Mouse (Mus musculus) liver, embryonic 12.5 days (tissue): ENCODE data around the gene Rec114. TPM values are rescaled to one million over a fixed set of nuclear protein-coding genes. Genes with fewer than 3 reads are reported as not detected.

Source experiments
- ATAC-seq: fragments of 200-750 bp; cut with Nextera tagmentation; 2 replicates; pipeline ENCODE4 v1.8.0; 2017; ENCODE audit warnings: moderate number of reproducible peaks, mild to moderate bottlenecking, moderate library complexity
- H3K27ac ChIP-seq: fragments of 300-500 bp; sonication (generic); 2 replicates; pipeline ENCODE4 v1.5.1; 2016; ENCODE audit warnings: mild to moderate bottlenecking
- H3K27me3 ChIP-seq: fragments of 300-500 bp; sonication (generic); replicated peaks from 2 replicates; pipeline ENCODE4 v1.6.1; 2016; ENCODE audit warnings: mild to moderate bottlenecking, moderate library complexity
- H3K36me3 ChIP-seq: fragments of 300-500 bp; sonication (generic); 2 replicates; pipeline ENCODE4 v1.6.1; 2016; ENCODE audit warnings: mild to moderate bottlenecking, moderate library complexity
- H3K4me1 ChIP-seq: fragments of 300-500 bp; sonication (generic); 2 replicates; pipeline ENCODE4 v1.6.1; 2016
- H3K4me2 ChIP-seq: fragments of 300-500 bp; sonication (generic); 2 replicates; pipeline ENCODE4 v1.6.1; 2016; ENCODE audit warnings: mild to moderate bottlenecking, moderate library complexity
- H3K4me3 ChIP-seq: fragments of 300-500 bp; sonication (generic); 2 replicates; pipeline ENCODE4 v1.5.1; 2016; ENCODE audit warnings: mild to moderate bottlenecking, moderate library complexity
- H3K9ac ChIP-seq: fragments of 300-500 bp; sonication (generic); 2 replicates; pipeline ENCODE4 v1.6.1; 2016; ENCODE audit warnings: mild to moderate bottlenecking, moderate library complexity
- H3K9me3 ChIP-seq: fragments of 300-500 bp; sonication (generic); replicated peaks from 2 replicates; pipeline ENCODE4 v1.6.1; 2016; ENCODE audit warnings: mild to moderate bottlenecking, moderate library complexity
- WGBS: fragments of 180-500 bp; shearing (Covaris S2); methylation state at CpG from one replicate; pipeline ENCODE4 v1.1.7; 2016; ENCODE audit not compliant: insufficient replicate concordance; 5-methylcytosine and 5-hydroxymethylcytosine counted together
- polyA plus RNA-seq: library from polyadenylated mRNA; unstranded; fragments of >200 nt; fragmentation: Nextera tagmentation; extraction: Ambion mirVana; gene quantifications from 2 replicates; pipeline ENCODE4 v1.2.1, GENCODE M21; 2016

Rec114 gene
- polyA plus RNA-seq, 1 experiment from 2014 or later, result 23.5 TPM

- Histone ChIP-seq H3K9me3 (no peaks in the 10 kb centered on the region), H3K4me3 (no peak overlapping the region), H3K4me2 (no peak overlapping the region), H3K27me3 (no peaks in the 10 kb centered on the region), H3K9ac (peak overlapping the region; percentile 68), H3K4me1 (peaks cover 85% of the 10 kb centered on the region), H3K27ac (peak overlapping the region; percentile 97), H3K36me3 (peaks cover 74% of the 10 kb centered on the region)
- WGBS, result 75% methylated on average over 3 of the region's 3 CpGs
- no peak for ATAC-seq
Observed at GRCm38 (mm10) chr9:58660673-58661072, 83.1 kb downstream of the Rec114 start.

GRCm38 (mm10) chr9:58659989-58660388, 83.8 kb downstream of the Rec114 start:
- Histone ChIP-seq H3K4me1 (peaks cover 91% of the 10 kb centered on the region), H3K4me3 (no peak overlapping the region), H3K9me3 (no peaks in the 10 kb centered on the region), H3K9ac (peak overlapping the region; percentile 68), H3K27me3 (no peaks in the 10 kb centered on the region), H3K27ac (peak overlapping the region; percentile 97), H3K4me2 (peak overlapping the region; percentile 39), H3K36me3 (peaks cover 72% of the 10 kb centered on the region)
- WGBS, result 44% methylated on average over 9 of the region's 9 CpGs
- ATAC-seq, result peak; percentile 84

- Histone ChIP-seq H3K27ac (peak overlapping the region; percentile 97), H3K27me3 (no peaks in the 10 kb centered on the region), H3K9me3 (no peaks in the 10 kb centered on the region), H3K4me2 (peak overlapping the region; percentile 39), H3K9ac (peak overlapping the region; percentile 68), H3K36me3 (peaks cover 72% of the 10 kb centered on the region), H3K4me3 (no peak overlapping the region), H3K4me1 (peaks cover 93% of the 10 kb centered on the region)
- no peak for ATAC-seq
- WGBS, result 62% methylated on average over 3 of the region's 3 CpGs
Observed at GRCm38 (mm10) chr9:58659331-58659730, 84.4 kb downstream of the Rec114 start.

GRCm38 (mm10) chr9:58658596-58659309, 85.0 kb downstream of the Rec114 start:
- Histone ChIP-seq H3K9ac (peak overlapping the region; percentile 68), H3K4me1 (peaks cover 95% of the 10 kb centered on the region), H3K27ac (peak overlapping the region; percentile 97), H3K4me3 (no peak overlapping the region), H3K9me3 (no peaks in the 10 kb centered on the region), H3K27me3 (no peaks in the 10 kb centered on the region), H3K4me2 (peak overlapping the region; percentile 65; the same call in 1 of the 2 replicates), H3K36me3 (peaks cover 72% of the 10 kb centered on the region)
- WGBS, result 35% methylated on average over 4 of the region's 4 CpGs
- no peak for ATAC-seq

- Histone ChIP-seq H3K27ac (peak overlapping the region; percentile 97), H3K4me1 (peaks cover 95% of the 10 kb centered on the region), H3K4me3 (peak overlapping the region; percentile 33), H3K9ac (peak overlapping the region; percentile 74), H3K4me2 (peak overlapping the region; percentile 65), H3K9me3 (no peaks in the 10 kb centered on the region), H3K27me3 (no peaks in the 10 kb centered on the region), H3K36me3 (peaks cover 74% of the 10 kb centered on the region)
- peak; percentile 88 for ATAC-seq
- WGBS, result 22% methylated on average over 5 of the region's 5 CpGs
Observed at GRCm38 (mm10) chr9:58657735-58658512, 85.8 kb downstream of the Rec114 start.

- Histone ChIP-seq H3K4me3 (peak overlapping the region; percentile 33), H3K9me3 (no peaks in the 10 kb centered on the region), H3K27ac (peak overlapping the region; percentile 97), H3K36me3 (peaks cover 75% of the 10 kb centered on the region), H3K4me1 (peaks cover 84% of the 10 kb centered on the region), H3K9ac (peak overlapping the region; percentile 74), H3K27me3 (no peaks in the 10 kb centered on the region), H3K4me2 (peak overlapping the region; percentile 65)
- ATAC-seq, result no peak
- 81% methylated on average over 2 of the region's 2 CpGs for WGBS
Observed at GRCm38 (mm10) chr9:58656824-58657223, 86.9 kb downstream of the Rec114 start.

GRCm38 (mm10) chr9:58656396-58656795, 87.4 kb downstream of the Rec114 start:
- 43% methylated on average over 2 of the region's 2 CpGs for WGBS
- peak overlapping the region; percentile 97 for H3K27ac ChIP-seq

GRCm38 (mm10) chr9:58654494-58654893, 89.3 kb downstream of the Rec114 start:
- H3K27ac ChIP-seq, result peak overlapping the region; percentile 28
- peak overlapping the region; percentile 65 for H3K4me2 ChIP-seq
- no peaks in the 10 kb centered on the region for H3K9me3 ChIP-seq
- peaks cover 78% of the 10 kb centered on the region for H3K36me3 ChIP-seq
- no peak for ATAC-seq
- H3K4me1 ChIP-seq, result peaks cover 69% of the 10 kb centered on the region
- WGBS, result 65% methylated on average over 4 of the region's 4 CpGs
- no peaks in the 10 kb centered on the region for H3K27me3 ChIP-seq
- H3K4me3 ChIP-seq, result no peak overlapping the region
- H3K9ac ChIP-seq, result peak overlapping the region; percentile 14

More at GRCm38 (mm10) chr9:58656396-58656795, 87.4 kb downstream of the Rec114 start:
- Histone ChIP-seq H3K9ac (peak overlapping the region; percentile 74), H3K4me3 (peak overlapping the region; percentile 33), H3K27me3 (no peaks in the 10 kb centered on the region), H3K4me2 (peak overlapping the region; percentile 65), H3K36me3 (peaks cover 75% of the 10 kb centered on the region), H3K9me3 (no peaks in the 10 kb centered on the region), H3K4me1 (peaks cover 80% of the 10 kb centered on the region)
- no peak for ATAC-seq

- H3K36me3 ChIP-seq, result peaks cover 89% of the 10 kb centered on the region
- 52% methylated on average over 4 of the region's 4 CpGs for WGBS
- no peaks in the 10 kb centered on the region for H3K9me3 ChIP-seq
- peak overlapping the region; percentile 57; the same call in 1 of the 2 replicates for H3K27ac ChIP-seq
- H3K27me3 ChIP-seq, result no peaks in the 10 kb centered on the region
- peaks cover 67% of the 10 kb centered on the region for H3K4me1 ChIP-seq
- no peak for ATAC-seq
- no peak overlapping the region for H3K4me3 ChIP-seq
- no peak overlapping the region for H3K9ac ChIP-seq
- H3K4me2 ChIP-seq, result no peak overlapping the region
Observed at GRCm38 (mm10) chr9:58651993-58652392, 91.8 kb downstream of the Rec114 start.

GRCm38 (mm10) chr9:58649265-58649626, 94.5 kb downstream of the Rec114 start:
- Histone ChIP-seq H3K36me3 (peaks cover 94% of the 10 kb centered on the region), H3K9me3 (no peaks in the 10 kb centered on the region), H3K27ac (peak overlapping the region; percentile 76), H3K27me3 (no peaks in the 10 kb centered on the region), H3K4me3 (no peak overlapping the region), H3K9ac (peak overlapping the region; percentile 42; the same call in 1 of the 2 replicates), H3K4me2 (peak overlapping the region; percentile 33), H3K4me1 (peaks cover 62% of the 10 kb centered on the region)
- peak; percentile 52 for ATAC-seq
- 38% methylated on average over 4 of the region's 4 CpGs for WGBS

- H3K36me3 ChIP-seq, result peaks cover 94% of the 10 kb centered on the region
- ATAC-seq, result peak; percentile 91
- peak overlapping the region; percentile 33 for H3K4me2 ChIP-seq
- WGBS, result 80% methylated on average over 6 of the region's 6 CpGs
- H3K9ac ChIP-seq, result peak overlapping the region; percentile 42
- H3K9me3 ChIP-seq, result no peaks in the 10 kb centered on the region
- H3K27me3 ChIP-seq, result no peaks in the 10 kb centered on the region
- H3K4me3 ChIP-seq, result no peak overlapping the region
- H3K4me1 ChIP-seq, result peaks cover 56% of the 10 kb centered on the region
- peak overlapping the region; percentile 76 for H3K27ac ChIP-seq
Observed at GRCm38 (mm10) chr9:58648406-58649264, 95.1 kb downstream of the Rec114 start.
